Mouse (Mus musculus) embryonic facial prominence, embryonic 13.5 days (tissue): Measurements from ENCODE around the gene Spp2. TPM values are rescaled to one million over a fixed set of nuclear protein-coding genes. Genes with fewer than 3 reads are reported as not detected.
"Not testable (repeated sequence)": the region's sequence is repeated elsewhere in the genome, so short reads cannot be mapped to it uniquely, and the experiment has no call there.

ENCODE experiments used
- ATAC-seq: fragments of 200-750 bp; cut with Nextera tagmentation; 2 replicates; pipeline ENCODE4 v1.8.0; 2017; ENCODE audit warnings: low read depth; ENCODE audit not compliant: insufficient number of reproducible peaks, insufficient read depth, low FRiP score, low TSS enrichment
- H3K27ac ChIP-seq: fragments of 300-500 bp; sonication (generic); 2 replicates; pipeline ENCODE4 v1.5.1; 2015; ENCODE audit warnings: moderate library complexity, mild to moderate bottlenecking, inconsistent platforms
- H3K27me3 ChIP-seq: fragments of 300-500 bp; sonication (generic); 2 replicates; pipeline ENCODE4 v1.6.1; 2015; ENCODE audit warnings: mild to moderate bottlenecking, inconsistent platforms
- H3K36me3 ChIP-seq: fragments of 300-500 bp; sonication (generic); 2 replicates; pipeline ENCODE4 v1.6.1; 2015; ENCODE audit warnings: mild to moderate bottlenecking, inconsistent platforms
- H3K4me1 ChIP-seq: fragments of 300-500 bp; sonication (generic); 2 replicates; pipeline ENCODE4 v1.6.1; 2015; ENCODE audit warnings: inconsistent platforms
- H3K4me2 ChIP-seq: fragments of 300-500 bp; sonication (generic); 2 replicates; pipeline ENCODE4 v1.6.1; 2015; ENCODE audit warnings: moderate library complexity, mild to moderate bottlenecking, inconsistent platforms
- H3K4me3 ChIP-seq: fragments of 300-500 bp; sonication (generic); 2 replicates; pipeline ENCODE4 v1.5.1; 2015; ENCODE audit warnings: mild to moderate bottlenecking, inconsistent platforms
- H3K9ac ChIP-seq: fragments of 300-500 bp; sonication (generic); 2 replicates; pipeline ENCODE4 v1.6.1; 2015; ENCODE audit warnings: mild to moderate bottlenecking, inconsistent platforms
- H3K9me3 ChIP-seq: fragments of 300-500 bp; sonication (generic); 2 replicates; pipeline ENCODE4 v1.6.1; 2016; ENCODE audit warnings: inconsistent platforms
- WGBS: fragments of 180-500 bp; shearing (Covaris S2); methylation state at CpG from one replicate; pipeline ENCODE4 v1.1.7; 2015; ENCODE audit warnings: mixed read lengths; 5-methylcytosine and 5-hydroxymethylcytosine counted together
- polyA plus RNA-seq: library from polyadenylated mRNA; unstranded; fragments of >200 nt; fragmentation: Nextera tagmentation; extraction: Ambion mirVana; gene quantifications from 2 replicates; pipeline ENCODE4 v1.2.1, GENCODE M21; 2015

Gene Spp2
- polyA plus RNA-seq, 1 experiment from 2014 or later = not detected

GRCm38 (mm10) chr1:88437206-88438126 lies 30.7 kb downstream of the Spp2 start:
- Histone ChIP-seq H3K9me3 (no peaks in the 10 kb centered on the region), H3K27me3 (no peaks in the 10 kb centered on the region), H3K36me3 (no peaks in the 10 kb centered on the region), H3K4me1 (peaks cover 4% of the 10 kb centered on the region; the same call in 1 of the 2 replicates), H3K4me2 (no peak overlapping the region), H3K4me3 (no peak overlapping the region), H3K9ac (no peak overlapping the region), H3K27ac (0 out of 2 replicates have a peak overlapping the region, but pooled peaks have one; percentile 39)
- no peak for ATAC-seq
- 68% methylated on average over 9 of the region's 9 CpGs for WGBS

GRCm38 (mm10) chr1:88443383-88443782 lies 36.6 kb downstream of the Spp2 start:
- peaks cover 5% of the 10 kb centered on the region; the same call in 1 of the 2 replicates for H3K4me1 ChIP-seq
- no peaks in the 10 kb centered on the region for H3K27me3 ChIP-seq
- no peaks in the 10 kb centered on the region for H3K36me3 ChIP-seq
- no peak overlapping the region for H3K4me2 ChIP-seq
- 32% methylated on average over 4 of the region's 4 CpGs for WGBS
- ATAC-seq = no peak
- H3K9ac ChIP-seq = no peak overlapping the region
- H3K27ac ChIP-seq = no peak overlapping the region
- no peak overlapping the region for H3K4me3 ChIP-seq
- H3K9me3 ChIP-seq = no peaks in the 10 kb centered on the region

GRCm38 (mm10) chr1:88445400-88445799 lies 38.6 kb downstream of the Spp2 start:
- ATAC-seq = no peak
- Histone ChIP-seq H3K9me3 (no peaks in the 10 kb centered on the region), H3K4me3 (no peak overlapping the region), H3K27me3 (no peaks in the 10 kb centered on the region), H3K4me2 (no peak overlapping the region), H3K36me3 (no peaks in the 10 kb centered on the region), H3K9ac (no peak overlapping the region), H3K4me1 (peaks cover 5% of the 10 kb centered on the region; the same call in 1 of the 2 replicates), H3K27ac (no peak overlapping the region)
- WGBS = 75% methylated on average over 4 of the region's 4 CpGs

DNA sequence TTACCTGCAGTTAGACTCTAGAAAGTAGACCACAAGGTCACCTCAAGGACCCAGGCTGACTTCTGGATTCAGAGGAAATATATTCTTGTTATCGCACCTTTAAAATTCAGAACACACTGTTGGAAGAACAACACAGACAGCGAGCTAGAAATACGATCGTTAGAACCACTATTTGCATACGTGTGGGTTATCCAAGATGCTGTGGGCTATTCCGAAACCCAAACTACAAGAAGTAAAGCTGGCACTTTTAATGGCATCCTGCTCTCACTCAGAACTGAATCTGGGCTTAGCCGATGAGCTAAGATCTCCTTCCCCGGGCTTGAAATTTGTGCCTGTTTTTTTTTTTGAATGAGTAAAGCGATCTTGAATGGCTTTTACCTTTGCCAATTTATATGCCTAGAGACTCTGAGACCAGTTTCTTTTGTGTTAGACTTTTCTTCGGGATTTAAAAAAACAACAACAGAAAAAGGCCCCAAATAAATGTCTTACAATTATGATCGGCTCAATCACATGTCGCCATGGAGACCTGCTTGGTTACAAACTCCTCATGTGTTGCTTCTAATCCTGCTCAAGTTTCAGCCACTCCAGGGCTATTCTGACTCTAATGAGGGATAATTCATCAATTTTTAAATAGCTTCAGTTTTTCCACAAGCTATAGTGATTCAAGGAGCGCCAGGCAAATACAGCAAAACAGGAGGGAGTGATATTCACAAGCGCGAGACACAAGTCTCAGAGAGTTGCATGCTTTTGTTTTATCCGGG lies 39.7 kb downstream of the Spp2 start:
- Histone ChIP-seq H3K9ac (no peak overlapping the region), H3K4me1 (peaks cover 5% of the 10 kb centered on the region; the same call in 1 of the 2 replicates), H3K36me3 (no peaks in the 10 kb centered on the region), H3K4me3 (no peak overlapping the region), H3K9me3 (no peaks in the 10 kb centered on the region), H3K4me2 (no peak overlapping the region), H3K27me3 (no peaks in the 10 kb centered on the region), H3K27ac (no peak overlapping the region)
- no peak for ATAC-seq
- WGBS = 55% methylated on average over 16 of the region's 16 CpGs

- Histone ChIP-seq H3K27me3 (no peaks in the 10 kb centered on the region), H3K4me1 (peaks cover 5% of the 10 kb centered on the region; the same call in 1 of the 2 replicates), H3K36me3 (no peaks in the 10 kb centered on the region), H3K9me3 (no peaks in the 10 kb centered on the region), H3K4me2 (no peak overlapping the region), H3K9ac (no peak overlapping the region), H3K27ac (peak overlapping the region; percentile 22; the same call in 1 of the 2 replicates), H3K4me3 (no peak overlapping the region)
- WGBS = 14% methylated on average over 6 of the region's 6 CpGs
- no peak for ATAC-seq
Measured at GRCm38 (mm10) chr1:88447483-88447882, 40.7 kb downstream of the Spp2 start.

- H3K9ac ChIP-seq, H3K4me3 ChIP-seq, H3K36me3 ChIP-seq, H3K27me3 ChIP-seq, H3K4me2 ChIP-seq, H3K27ac ChIP-seq, H3K4me1 ChIP-seq, H3K9me3 ChIP-seq, ATAC-seq: not testable (repeated sequence)
- 80% methylated on average over 3 of the region's 3 CpGs for WGBS
Measured at GRCm38 (mm10) chr1:88448094-88448493, 41.3 kb downstream of the Spp2 start.

GRCm38 (mm10) chr1:88449741-88450140 lies 43.0 kb downstream of the Spp2 start:
- Histone ChIP-seq H3K4me2 (no peak overlapping the region), H3K4me3 (no peak overlapping the region), H3K9ac (no peak overlapping the region), H3K9me3 (no peaks in the 10 kb centered on the region), H3K27ac (no peak overlapping the region), H3K27me3 (no peaks in the 10 kb centered on the region), H3K36me3 (no peaks in the 10 kb centered on the region), H3K4me1 (peaks cover 5% of the 10 kb centered on the region; the same call in 1 of the 2 replicates)
- WGBS = 85% methylated on average over 2 of the region's 2 CpGs
- ATAC-seq = no peak

DNA sequence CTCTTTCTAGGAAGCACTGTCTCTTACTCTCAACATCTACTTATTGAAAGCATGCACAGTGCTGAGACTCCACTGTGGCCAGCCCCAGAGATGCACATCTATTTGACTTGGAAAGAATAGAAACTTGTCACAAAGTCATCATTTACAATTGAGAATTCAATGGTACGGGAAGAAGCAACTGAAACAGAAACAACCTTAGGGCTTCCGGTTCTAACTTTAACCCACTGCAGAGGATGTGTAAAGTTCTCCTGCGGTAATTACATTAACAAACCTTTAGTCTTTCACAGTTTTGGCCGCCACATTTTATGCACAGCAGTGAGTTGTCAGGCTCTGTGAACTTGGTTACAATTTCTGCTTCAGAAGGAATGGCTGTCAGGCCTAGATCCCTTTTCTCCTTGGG lies 43.9 kb downstream of the Spp2 start:
- H3K4me2 ChIP-seq = no peak overlapping the region

DNA sequence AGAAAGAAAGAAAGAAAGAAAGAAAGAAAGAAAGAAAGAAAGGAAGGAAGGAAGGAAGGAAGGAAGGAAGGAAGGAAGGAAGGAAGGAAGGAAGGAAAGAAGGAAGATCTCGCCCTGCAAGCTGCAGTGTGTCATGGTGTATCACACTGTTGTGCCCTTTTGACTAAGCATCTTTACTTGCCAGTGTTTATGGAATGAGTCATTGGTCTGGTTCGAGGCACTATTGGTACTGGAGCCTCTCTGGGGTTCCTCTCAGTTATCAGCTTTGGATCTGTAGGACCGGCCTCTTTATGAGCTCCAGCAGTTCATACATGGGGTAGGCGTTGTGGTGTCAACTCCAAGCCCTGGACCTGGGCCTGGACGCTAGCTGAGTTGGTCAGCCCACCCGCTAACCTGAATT lies 45.4 kb downstream of the Spp2 start:
- H3K27me3 ChIP-seq = no peaks in the 10 kb centered on the region
- no peaks in the 10 kb centered on the region for H3K36me3 ChIP-seq
- no peak overlapping the region for H3K27ac ChIP-seq
- no peaks in the 10 kb centered on the region for H3K9me3 ChIP-seq
- no peak overlapping the region for H3K4me3 ChIP-seq
- H3K4me1 ChIP-seq = peaks cover 8% of the 10 kb centered on the region; the same call in 1 of the 2 replicates
- H3K9ac ChIP-seq = no peak overlapping the region
- WGBS = 82% methylated on average over 6 of the region's 6 CpGs
- no peak overlapping the region for H3K4me2 ChIP-seq
- ATAC-seq = no peak

More for the DNA sequence above, 43.9 kb downstream of the Spp2 start:
- no peaks in the 10 kb centered on the region for H3K27me3 ChIP-seq
- H3K4me1 ChIP-seq = peaks cover 5% of the 10 kb centered on the region; the same call in 1 of the 2 replicates
- H3K9ac ChIP-seq = no peak overlapping the region
- H3K4me3 ChIP-seq = no peak overlapping the region
- H3K36me3 ChIP-seq = no peaks in the 10 kb centered on the region
- WGBS = 79% methylated on average over 4 of the region's 4 CpGs
- H3K9me3 ChIP-seq = no peaks in the 10 kb centered on the region
- no peak overlapping the region for H3K27ac ChIP-seq
- ATAC-seq = no peak

DNA sequence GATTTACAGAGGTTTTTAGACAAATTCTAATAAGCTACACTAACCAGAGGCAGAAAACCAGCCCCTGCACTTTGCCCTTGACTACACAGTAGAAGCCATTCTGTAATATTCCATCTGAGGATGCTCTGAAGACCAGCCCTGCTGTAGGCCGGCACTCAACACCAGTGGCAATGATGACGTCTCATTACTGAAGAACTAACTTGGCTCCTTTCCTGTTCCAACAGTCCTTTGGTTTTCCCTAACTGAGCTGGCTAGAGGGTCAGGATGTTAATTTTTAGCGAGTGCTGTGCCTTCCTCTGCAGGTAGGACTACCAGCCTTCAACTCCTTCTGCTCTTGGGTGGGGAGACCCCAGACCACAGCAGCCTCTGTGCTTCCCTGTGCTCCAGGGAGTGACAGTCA lies 47.9 kb downstream of the Spp2 start:
- ATAC-seq = no peak
- Histone ChIP-seq H3K4me2 (no peak overlapping the region), H3K27me3 (no peaks in the 10 kb centered on the region), H3K9me3 (no peaks in the 10 kb centered on the region), H3K4me1 (0 out of 2 replicates have a peak, but pooled peaks cover 4% of the 10 kb centered on the region), H3K9ac (no peak overlapping the region), H3K36me3 (no peaks in the 10 kb centered on the region), H3K27ac (no peak overlapping the region), H3K4me3 (no peak overlapping the region)
- 56% methylated on average over 3 of the region's 3 CpGs for WGBS

DNA sequence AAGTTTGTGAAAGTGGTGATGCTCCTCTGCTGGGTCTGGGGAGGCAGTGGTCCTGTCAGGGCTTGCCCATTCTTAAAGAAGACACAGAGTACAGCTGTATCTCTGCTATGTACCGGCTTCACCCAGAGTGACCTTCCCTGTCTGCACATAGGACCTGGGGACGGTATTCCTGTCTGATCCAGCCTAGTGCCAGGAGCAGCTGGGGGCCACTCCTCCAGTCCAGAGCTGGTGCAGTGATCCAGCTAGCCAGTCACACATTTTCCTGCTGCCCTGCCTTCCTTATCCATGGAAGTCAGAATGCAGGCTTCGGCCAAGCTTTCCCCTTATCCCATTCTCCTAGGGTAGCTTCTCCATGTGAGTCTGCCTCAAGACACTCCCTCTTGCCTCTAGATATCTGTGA lies 49.0 kb downstream of the Spp2 start:
- H3K27ac ChIP-seq = no peak overlapping the region
- no peak overlapping the region for H3K4me3 ChIP-seq
- H3K36me3 ChIP-seq = no peaks in the 10 kb centered on the region
- H3K27me3 ChIP-seq = no peaks in the 10 kb centered on the region
- H3K4me2 ChIP-seq = no peak overlapping the region
- 62% methylated on average over 3 of the region's 3 CpGs for WGBS
- H3K9ac ChIP-seq = no peak overlapping the region
- no peak for ATAC-seq
- H3K4me1 ChIP-seq = 0 out of 2 replicates have a peak, but pooled peaks cover 4% of the 10 kb centered on the region
- no peaks in the 10 kb centered on the region for H3K9me3 ChIP-seq
